Mouse (Mus musculus) forebrain, embryonic 13.5 days (tissue): ENCODE measurements around the gene Defb36. TPM values are rescaled to one million over a fixed set of nuclear protein-coding genes. Genes with fewer than 3 reads are reported as not detected.

Source experiments
- ATAC-seq: fragments of 200-750 bp; cut with Nextera tagmentation; 2 replicates; pipeline ENCODE4 v1.8.0; 2017
- H3K27ac ChIP-seq: fragments of 300-500 bp; sonication (generic); 2 replicates; pipeline ENCODE4 v1.5.1; 2015; ENCODE audit warnings: inconsistent platforms, mild to moderate bottlenecking, moderate library complexity
- H3K27me3 ChIP-seq: fragments of 300-500 bp; sonication (generic); 2 replicates; pipeline ENCODE4 v1.6.1; 2015; ENCODE audit warnings: mild to moderate bottlenecking, inconsistent platforms
- H3K36me3 ChIP-seq: fragments of 300-500 bp; sonication (generic); 2 replicates; pipeline ENCODE4 v1.6.1; 2015; ENCODE audit warnings: mild to moderate bottlenecking, inconsistent platforms; ENCODE audit not compliant: poor library complexity, severe bottlenecking
- H3K4me1 ChIP-seq: fragments of 300-500 bp; sonication (generic); 2 replicates; pipeline ENCODE4 v1.6.1; 2015; ENCODE audit warnings: inconsistent platforms
- H3K4me2 ChIP-seq: fragments of 300-500 bp; sonication (generic); 2 replicates; pipeline ENCODE4 v1.6.1; 2015; ENCODE audit warnings: inconsistent platforms, mild to moderate bottlenecking, moderate library complexity
- H3K4me3 ChIP-seq: fragments of 300-500 bp; sonication (generic); 2 replicates; pipeline ENCODE4 v1.5.1; 2015; ENCODE audit warnings: mild to moderate bottlenecking, inconsistent platforms
- H3K9ac ChIP-seq: fragments of 300-500 bp; sonication (generic); 2 replicates; pipeline ENCODE4 v1.6.1; 2015; ENCODE audit warnings: mild to moderate bottlenecking, inconsistent platforms
- H3K9me3 ChIP-seq: fragments of 300-500 bp; sonication (generic); replicated peaks from 2 replicates; pipeline ENCODE4 v1.6.1; 2016; ENCODE audit warnings: inconsistent platforms
- WGBS: fragments of 180-500 bp; shearing (Covaris S2); methylation state at CpG from one replicate; pipeline ENCODE4 v1.1.7; 2015; 5-methylcytosine and 5-hydroxymethylcytosine counted together
- polyA plus RNA-seq: library from polyadenylated mRNA; unstranded; fragments of >200 nt; fragmentation: Nextera tagmentation; extraction: Ambion mirVana; gene quantifications from 2 replicates; pipeline ENCODE4 v1.2.1, GENCODE M21; 2015

The Defb36 gene
- not detected in 2 replicates for polyA plus RNA-seq

DNA sequence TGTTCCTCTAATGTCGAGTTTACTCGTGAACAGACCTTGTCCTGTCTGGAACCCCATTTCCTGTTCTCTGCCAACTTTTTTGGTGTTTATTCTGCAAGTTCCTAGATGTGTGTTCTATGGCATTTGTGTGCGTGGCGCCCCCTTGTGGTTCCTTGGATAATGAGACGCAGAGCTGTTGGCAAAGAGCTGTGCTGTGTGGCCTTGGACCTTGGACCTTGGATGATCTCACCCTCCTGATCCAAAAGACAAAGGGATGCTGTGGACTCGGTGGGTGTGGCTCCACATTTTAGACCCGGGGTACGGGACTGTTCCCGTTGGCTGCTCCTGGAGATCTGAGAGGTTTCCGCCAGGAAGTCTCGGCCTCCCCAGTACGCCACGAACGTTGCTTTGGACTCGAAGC, at the start of gene Defb36:
Defb36 (plus strand) TSS at position 271 of the 400 bp plus-strand sequence.
- WGBS: 86% methylated on average over 15 of the region's 15 CpGs

DNA sequence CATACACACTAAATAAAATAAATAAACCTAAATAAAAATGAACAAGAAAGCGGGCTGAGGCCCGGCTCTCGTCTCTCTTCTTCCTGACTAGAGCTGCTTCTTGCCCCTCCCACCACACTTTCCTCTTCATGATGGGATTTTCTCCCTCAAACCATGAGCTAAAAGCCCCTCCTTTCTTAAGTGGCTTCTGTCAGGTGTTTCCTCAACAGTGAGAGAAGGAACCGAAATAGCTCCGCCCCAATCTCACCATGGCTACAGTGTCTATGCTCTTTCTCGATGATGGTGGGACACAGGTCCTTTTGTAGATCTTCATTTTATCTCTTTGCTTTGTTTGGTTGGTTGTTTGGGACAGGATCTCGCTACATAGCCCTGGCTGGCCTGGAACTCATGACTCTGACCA, 47.5 kb upstream of the Defb36 start:
- Histone ChIP-seq H3K4me3 (no peak overlapping the region), H3K36me3 (no peaks in the 10 kb centered on the region), H3K9me3 (no peaks in the 10 kb centered on the region), H3K27me3 (no peaks in the 10 kb centered on the region), H3K9ac (no peak overlapping the region), H3K4me2 (no peak overlapping the region), H3K4me1 (0 out of 2 replicates have a peak, but pooled peaks cover 4% of the 10 kb centered on the region), H3K27ac (no peak overlapping the region)
- no peak for ATAC-seq
- 88% methylated on average over 7 of the region's 7 CpGs for WGBS

More for the DNA sequence above, at the start of gene Defb36:
- H3K27me3 ChIP-seq: no peaks in the 10 kb centered on the region
- no peak within 1 kb of the TSS for H3K4me2 ChIP-seq
- no peaks in the 10 kb centered on the region for H3K9me3 ChIP-seq
- H3K4me1 ChIP-seq: no peaks in the 10 kb centered on the region
- ATAC-seq: no peak
- H3K36me3 ChIP-seq: no peaks in the 10 kb centered on the region
- no peak within 1 kb of the TSS for H3K9ac ChIP-seq
- no peak within 1 kb of the TSS for H3K27ac ChIP-seq
- H3K4me3 ChIP-seq: no peak within 1 kb of the TSS

DNA sequence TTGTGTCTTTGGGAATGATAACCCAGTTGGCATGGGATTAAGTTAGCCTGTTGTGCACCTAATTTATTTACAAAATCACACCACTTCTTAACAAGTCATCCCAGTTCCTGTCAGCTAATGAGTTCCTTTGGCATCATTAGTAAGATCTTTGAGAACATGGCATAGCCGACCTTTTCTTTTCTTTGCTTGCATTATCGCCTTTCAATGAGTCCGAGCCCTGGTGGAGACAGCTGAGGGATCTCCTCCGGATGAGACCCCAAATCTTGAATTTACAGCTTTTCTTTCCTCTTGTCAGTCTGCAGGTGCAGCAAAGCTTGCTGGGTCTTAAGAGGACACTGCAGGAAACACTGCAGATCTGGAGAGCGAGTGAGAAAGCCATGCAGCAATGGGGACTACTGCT, 35.1 kb upstream of the Defb36 start, which contains the start of gene Gm17416:
Gm17416 (plus strand) TSS at position 301 of the 400 bp plus-strand sequence.
- H3K4me1 ChIP-seq: no peaks in the 10 kb centered on the region
- WGBS: 80% methylated on average over 5 of the region's 5 CpGs

DNA sequence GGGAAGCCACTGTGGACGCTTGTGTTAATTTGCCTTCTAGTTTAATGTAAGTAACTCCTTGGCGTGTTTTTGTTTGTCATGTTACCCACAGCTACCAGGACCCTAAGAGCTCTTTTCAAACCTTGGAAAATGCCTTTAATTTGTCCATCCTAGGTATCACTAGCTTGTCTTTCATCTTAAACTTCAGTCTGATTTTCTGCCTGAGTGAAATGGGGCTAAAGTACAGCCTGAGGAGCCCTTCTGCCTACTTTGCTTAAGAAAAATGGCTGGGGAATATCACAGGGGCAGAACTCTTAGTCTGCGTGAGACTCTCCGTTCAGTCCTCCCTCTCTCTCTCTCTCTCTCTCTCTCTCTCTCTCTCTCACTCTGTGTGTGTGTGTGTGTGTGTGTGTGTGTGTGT, 34.2 kb upstream of the Defb36 start:
- H3K4me2 ChIP-seq: no peak overlapping the region
- no peak overlapping the region for H3K27ac ChIP-seq
- no peak for ATAC-seq
- H3K4me1 ChIP-seq: no peaks in the 10 kb centered on the region
- no peaks in the 10 kb centered on the region for H3K9me3 ChIP-seq
- H3K36me3 ChIP-seq: no peaks in the 10 kb centered on the region
- no peak overlapping the region for H3K4me3 ChIP-seq
- no peaks in the 10 kb centered on the region for H3K27me3 ChIP-seq
- 82% methylated on average over 4 of the region's 4 CpGs for WGBS
- no peak overlapping the region for H3K9ac ChIP-seq

More for the DNA sequence above, 35.1 kb upstream of the Defb36 start, which contains the start of gene Gm17416:
- Histone ChIP-seq H3K9ac (no peak within 1 kb of the TSS), H3K4me3 (no peak within 1 kb of the TSS), H3K27ac (no peak within 1 kb of the TSS), H3K4me2 (no peak within 1 kb of the TSS), H3K27me3 (no peaks in the 10 kb centered on the region), H3K9me3 (no peaks in the 10 kb centered on the region), H3K36me3 (no peaks in the 10 kb centered on the region)
- ATAC-seq: no peak

DNA sequence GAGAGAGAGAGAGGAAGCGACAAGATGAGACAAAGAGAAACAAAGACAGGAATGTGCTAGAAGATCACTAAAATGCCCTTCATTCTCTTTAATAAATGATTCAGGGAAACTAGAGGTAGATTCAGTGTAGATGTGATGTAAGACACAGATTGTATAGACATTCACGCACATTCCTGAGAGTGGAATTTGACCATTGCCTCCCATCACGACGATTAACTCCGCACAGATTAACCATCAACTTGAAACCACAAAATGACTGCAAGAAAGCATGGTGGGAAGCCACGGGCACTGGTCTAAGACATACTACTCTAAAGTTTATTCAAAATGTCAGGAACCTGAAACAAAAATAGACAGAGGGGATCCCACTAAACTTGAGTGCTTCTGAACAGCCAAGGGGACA, 33.8 kb upstream of the Defb36 start:
- no peaks in the 10 kb centered on the region for H3K27me3 ChIP-seq
- 86% methylated on average over 6 of the region's 6 CpGs for WGBS
- no peak overlapping the region for H3K4me2 ChIP-seq

DNA sequence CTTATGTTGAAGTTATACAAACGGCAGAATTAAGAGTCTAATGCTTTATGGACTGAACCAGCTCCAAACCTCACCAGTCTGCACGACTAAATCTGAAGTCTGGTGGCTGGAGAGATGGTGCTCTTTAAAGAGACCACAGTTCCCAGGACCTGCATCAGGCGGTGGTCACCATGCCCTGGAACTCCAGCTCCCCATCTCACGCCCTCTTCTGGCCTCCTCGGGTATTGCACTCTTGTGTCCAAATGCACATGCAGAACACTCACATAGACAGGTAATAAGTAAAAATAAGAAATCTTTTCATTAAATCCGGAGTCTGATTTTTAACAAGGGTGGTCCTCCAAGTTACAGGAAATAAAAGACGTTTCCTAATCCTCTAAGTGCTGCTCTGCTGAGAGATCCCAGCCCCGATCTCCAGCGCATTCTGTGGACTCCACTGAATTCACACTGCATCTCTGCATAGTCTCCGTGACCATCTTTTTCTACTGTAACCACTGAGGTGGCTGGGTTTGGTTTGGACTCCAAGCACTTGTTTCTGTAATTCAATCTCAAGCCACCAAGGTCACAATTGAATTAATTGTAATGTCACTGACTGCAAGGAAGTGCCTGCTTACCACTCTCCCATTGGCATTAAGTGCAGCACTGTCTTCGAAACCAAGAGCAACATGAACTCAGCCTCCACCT, 31.9 kb upstream of the Defb36 start, which contains the start of gene Defb21:
Defb21 (plus strand) TSS at position 631 of the 681 bp plus-strand sequence.
- no peak for ATAC-seq
- 64% methylated on average over 11 of the region's 11 CpGs for WGBS
- no peak within 1 kb of the TSS for H3K4me3 ChIP-seq
- no peaks in the 10 kb centered on the region for H3K4me1 ChIP-seq
- H3K9ac ChIP-seq: no peak within 1 kb of the TSS
- H3K27ac ChIP-seq: no peak within 1 kb of the TSS
- no peaks in the 10 kb centered on the region for H3K36me3 ChIP-seq
- H3K27me3 ChIP-seq: no peaks in the 10 kb centered on the region
- H3K4me2 ChIP-seq: no peak within 1 kb of the TSS
- H3K9me3 ChIP-seq: no peaks in the 10 kb centered on the region

More for the DNA sequence above, 33.8 kb upstream of the Defb36 start:
- ATAC-seq: no peak
- no peaks in the 10 kb centered on the region for H3K36me3 ChIP-seq
- H3K9me3 ChIP-seq: no peaks in the 10 kb centered on the region
- H3K4me3 ChIP-seq: no peak overlapping the region
- no peak overlapping the region for H3K27ac ChIP-seq
- H3K9ac ChIP-seq: no peak overlapping the region
- no peaks in the 10 kb centered on the region for H3K4me1 ChIP-seq

DNA sequence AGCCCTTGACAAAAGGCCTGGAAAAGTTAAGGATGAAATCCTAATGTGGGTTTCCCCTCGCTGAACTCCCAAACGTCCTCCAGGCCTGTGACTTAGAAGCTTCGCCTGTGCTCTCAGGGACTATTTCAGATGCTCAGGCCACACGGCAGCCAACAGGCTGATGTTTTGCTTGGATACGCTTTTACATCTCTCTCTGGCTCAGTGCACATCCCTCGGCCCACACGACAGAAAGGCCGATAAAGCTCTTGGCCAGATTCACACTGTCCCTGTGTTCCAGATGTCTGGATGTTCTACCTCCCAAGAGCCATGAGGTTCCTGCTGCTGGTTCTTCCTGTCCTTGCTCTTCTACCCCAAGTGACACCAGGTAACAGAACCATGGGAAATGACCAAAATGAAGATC, 30.6 kb upstream of the Defb36 start:
- ATAC-seq: no peak
- Histone ChIP-seq H3K27ac (no peak overlapping the region), H3K4me2 (no peak overlapping the region), H3K36me3 (no peaks in the 10 kb centered on the region), H3K4me1 (no peaks in the 10 kb centered on the region), H3K9ac (no peak overlapping the region), H3K27me3 (no peaks in the 10 kb centered on the region), H3K4me3 (no peak overlapping the region), H3K9me3 (no peaks in the 10 kb centered on the region)
- WGBS: 90% methylated on average over 8 of the region's 8 CpGs

DNA sequence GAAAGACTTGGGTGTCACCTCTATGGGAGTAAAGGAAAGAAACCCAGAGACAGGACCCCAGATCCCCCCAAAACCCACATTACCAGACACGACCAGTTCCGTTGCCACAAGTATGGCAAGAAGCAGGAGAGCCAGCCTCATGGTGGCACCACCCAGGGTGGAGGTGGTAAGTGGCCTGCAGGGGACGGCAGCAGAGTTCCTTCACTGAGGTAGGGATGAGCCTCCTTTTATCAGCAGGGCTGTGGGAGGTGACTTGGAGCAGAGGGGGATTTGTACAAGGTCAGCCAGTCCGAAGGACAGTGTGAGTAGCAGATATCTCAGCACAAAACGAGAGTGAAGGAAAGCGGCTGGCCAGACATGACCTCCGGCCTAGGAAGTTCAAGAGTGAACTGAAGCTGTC, 24.0 kb upstream of the Defb36 start, which contains the start of gene Defb19:
Defb19 (minus strand) TSS at position 206 of the 400 bp plus-strand sequence.
- Histone ChIP-seq H3K27ac (no peak within 1 kb of the TSS), H3K4me1 (no peaks in the 10 kb centered on the region), H3K36me3 (no peaks in the 10 kb centered on the region), H3K9me3 (no peaks in the 10 kb centered on the region), H3K9ac (no peak within 1 kb of the TSS), H3K4me2 (no peak within 1 kb of the TSS), H3K27me3 (no peaks in the 10 kb centered on the region), H3K4me3 (no peak within 1 kb of the TSS)
- 85% methylated on average over 7 of the region's 7 CpGs for WGBS
- no peak for ATAC-seq

DNA sequence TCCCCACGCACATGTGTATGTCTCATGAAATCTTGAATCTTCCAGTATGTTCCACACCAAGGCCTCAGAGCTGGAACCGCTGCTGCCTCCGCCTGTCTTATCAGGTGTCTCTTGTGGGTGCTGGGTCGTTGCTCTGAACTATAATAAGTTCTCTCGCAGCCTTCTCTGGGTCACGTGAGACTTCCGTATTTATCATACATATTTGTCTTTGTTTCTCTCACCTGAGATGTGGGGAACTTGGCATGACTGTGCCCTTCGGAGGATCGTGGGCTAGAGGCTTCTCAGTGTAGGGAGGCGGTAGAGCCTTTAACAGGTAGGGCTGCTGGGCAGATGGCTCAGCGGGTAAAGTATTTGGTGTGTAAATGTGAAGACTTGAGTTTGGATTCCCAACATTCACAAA, 23.5 kb upstream of the Defb36 start:
- Histone ChIP-seq H3K36me3 (no peaks in the 10 kb centered on the region), H3K9ac (no peak overlapping the region), H3K4me1 (no peaks in the 10 kb centered on the region), H3K27me3 (no peaks in the 10 kb centered on the region), H3K4me3 (no peak overlapping the region), H3K4me2 (no peak overlapping the region), H3K9me3 (no peaks in the 10 kb centered on the region), H3K27ac (no peak overlapping the region)
- WGBS: 92% methylated on average over 11 of the region's 11 CpGs
- ATAC-seq: no peak

DNA sequence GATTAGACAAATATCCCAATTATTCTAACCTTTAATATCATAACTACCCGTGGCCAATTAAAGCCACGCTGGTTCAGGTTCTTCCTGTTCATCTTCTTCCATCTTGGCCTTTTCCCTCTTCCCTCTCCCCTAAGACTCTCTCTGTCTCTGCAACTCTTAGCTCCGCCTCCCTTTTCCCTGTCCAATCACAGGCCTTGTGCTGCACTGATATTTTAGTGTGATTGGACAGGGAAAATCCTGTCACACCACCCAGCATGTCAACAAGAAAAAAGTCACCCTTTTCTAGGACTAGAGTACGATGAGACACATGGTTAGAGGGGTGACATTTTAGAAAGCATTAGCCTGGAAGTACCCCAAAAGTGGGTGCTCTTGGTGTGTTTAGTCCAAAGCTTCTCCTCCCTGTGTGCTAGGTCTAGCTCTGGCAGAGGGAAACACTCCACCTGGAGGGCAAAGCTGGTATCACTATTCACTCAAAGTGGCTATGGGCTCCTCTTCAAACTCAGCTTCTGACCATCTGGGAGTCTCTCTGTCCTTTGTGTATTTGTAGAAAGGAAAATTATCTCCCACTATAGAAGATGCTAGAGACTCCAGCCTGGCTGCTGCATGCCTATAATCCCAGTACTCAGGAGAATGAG, 17.1 kb upstream of the Defb36 start:
- ATAC-seq: no peak
- WGBS: 74% methylated on average over 4 of the region's 4 CpGs
- Histone ChIP-seq H3K36me3 (no peaks in the 10 kb centered on the region), H3K27me3 (no peaks in the 10 kb centered on the region), H3K4me2 (no peak overlapping the region), H3K4me3 (no peak overlapping the region), H3K4me1 (0 out of 2 replicates have a peak, but pooled peaks cover 8% of the 10 kb centered on the region), H3K9ac (no peak overlapping the region), H3K27ac (no peak overlapping the region), H3K9me3 (no peaks in the 10 kb centered on the region)

DNA sequence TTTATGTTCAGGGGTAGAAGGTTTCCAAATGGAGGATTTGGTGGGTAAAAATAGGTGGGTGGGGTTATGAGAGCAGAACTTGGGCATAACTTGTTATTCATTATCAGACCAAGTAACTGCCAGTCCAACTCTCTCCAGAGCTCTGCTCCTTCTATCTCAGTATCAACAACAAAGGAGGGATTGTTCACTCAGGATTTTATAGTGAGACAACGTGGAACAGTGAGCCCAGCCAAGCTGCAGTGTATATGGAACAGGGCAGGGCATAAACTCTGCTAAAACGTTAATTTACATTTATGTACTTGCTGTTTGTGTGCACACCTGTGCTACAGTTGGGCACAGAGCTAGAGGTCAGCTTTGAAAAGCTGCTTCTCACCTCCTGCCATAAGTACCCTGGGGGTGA, 15.7 kb upstream of the Defb36 start:
- H3K27me3 ChIP-seq: no peaks in the 10 kb centered on the region
- 0 out of 2 replicates have a peak, but pooled peaks cover 8% of the 10 kb centered on the region for H3K4me1 ChIP-seq
- 33% methylated on average over 2 of the region's 2 CpGs for WGBS
- no peak overlapping the region for H3K27ac ChIP-seq
- no peaks in the 10 kb centered on the region for H3K9me3 ChIP-seq
- no peak overlapping the region for H3K9ac ChIP-seq
- no peaks in the 10 kb centered on the region for H3K36me3 ChIP-seq
- no peak for ATAC-seq
- no peak overlapping the region for H3K4me2 ChIP-seq
- no peak overlapping the region for H3K4me3 ChIP-seq

DNA sequence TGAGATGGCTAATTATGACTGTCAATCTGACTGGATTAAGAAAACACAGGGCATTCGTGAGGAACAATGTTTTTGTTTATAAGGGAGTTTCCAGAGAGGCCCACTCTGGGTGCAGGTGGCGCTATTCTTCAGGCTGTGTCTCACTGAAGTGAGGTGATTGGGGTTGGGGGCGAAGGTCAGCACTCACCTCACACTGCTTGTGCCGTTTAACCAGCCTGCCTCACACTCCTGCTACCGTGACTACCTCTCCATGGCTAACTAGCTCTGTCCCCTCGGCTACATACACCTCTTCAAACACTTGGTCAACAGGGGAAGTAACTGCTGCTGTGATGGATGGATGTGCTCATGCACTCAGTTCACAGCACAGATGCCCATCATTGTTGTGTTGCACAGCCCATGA, 15.1 kb upstream of the Defb36 start:
- no peak for ATAC-seq
- H3K9ac ChIP-seq: no peak overlapping the region
- H3K9me3 ChIP-seq: no peaks in the 10 kb centered on the region
- 31% methylated on average over 6 of the region's 6 CpGs for WGBS
- no peaks in the 10 kb centered on the region for H3K36me3 ChIP-seq
- H3K27ac ChIP-seq: no peak overlapping the region
- 0 out of 2 replicates have a peak, but pooled peaks cover 8% of the 10 kb centered on the region for H3K4me1 ChIP-seq
- no peak overlapping the region for H3K4me2 ChIP-seq
- H3K4me3 ChIP-seq: no peak overlapping the region
- no peaks in the 10 kb centered on the region for H3K27me3 ChIP-seq
